Mouse (Mus musculus): ENCODE measurements around the gene E2f8. TPM values are rescaled to one million over a fixed set of nuclear protein-coding genes. Genes with fewer than 3 reads are reported as not detected.

Gene E2f8
- polyA plus RNA-seq, 1 experiment from 2014 or later = 37.2 TPM

GRCm38 (mm10) chr7:48911146-48911545 is 29.8 kb upstream of the E2f8 start:
- H3K9me3 ChIP-seq (ENCODE audit: control insufficient read depth, low read length) = no peaks in the 10 kb centered on the region
- DNase-seq (ENCODE audit: low spot score) (no peak), ATAC-seq (replicated peaks; ENCODE audit: low FRiP score) (no peak)
- peaks cover 6% of the 10 kb centered on the region for H3K4me1 ChIP-seq (replicated peaks; ENCODE audit: control insufficient read depth, insufficient read depth, low read length)
- no peak overlapping the region for H3K27ac ChIP-seq (ENCODE audit: low read depth, low read length)
- H3K27me3 ChIP-seq (replicated peaks; ENCODE audit: control insufficient read depth, insufficient read depth, low read length) = no peaks in the 10 kb centered on the region
- no peak overlapping the region for H3K9ac ChIP-seq (ENCODE audit: low read depth, low read length)
- no peak overlapping the region for H3K4me2 ChIP-seq
- H3K4me3 ChIP-seq (ENCODE audit: low read depth, low read length) = no peak overlapping the region
- no peaks in the 10 kb centered on the region for H3K36me3 ChIP-seq (ENCODE audit: control insufficient read depth, insufficient read depth, low read length)

DNA sequence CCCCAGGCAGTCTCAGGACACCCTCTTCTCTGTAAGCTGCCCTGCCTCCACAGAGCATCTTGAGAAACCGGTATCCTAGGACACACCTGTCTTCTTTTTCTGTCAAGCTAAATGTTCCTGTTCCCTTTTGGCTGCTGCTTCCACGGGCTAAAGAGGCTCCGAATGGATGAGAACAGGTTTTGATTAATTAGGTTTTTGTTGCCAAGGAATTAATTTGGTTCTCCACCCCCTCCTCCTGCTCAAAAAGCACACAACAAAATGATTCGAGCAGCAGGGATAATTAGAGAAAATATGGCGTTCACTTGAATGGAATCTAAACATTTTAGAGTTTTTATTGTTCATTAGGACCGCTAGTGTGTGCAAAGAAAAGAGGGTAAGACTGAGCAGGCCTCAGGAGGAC is 28.9 kb upstream of the E2f8 start:
- H3K27ac ChIP-seq (ENCODE audit: low read depth, low read length) = no peak overlapping the region
- peaks cover 6% of the 10 kb centered on the region for H3K4me1 ChIP-seq (replicated peaks; ENCODE audit: control insufficient read depth, insufficient read depth, low read length)
- ATAC-seq (replicated peaks; ENCODE audit: low FRiP score) = no peak
- no peak overlapping the region for H3K9ac ChIP-seq (ENCODE audit: low read depth, low read length)
- no peaks in the 10 kb centered on the region for H3K9me3 ChIP-seq (ENCODE audit: control insufficient read depth, low read length)
- no peak overlapping the region for H3K4me2 ChIP-seq
- H3K4me3 ChIP-seq (ENCODE audit: low read depth, low read length) = no peak overlapping the region
- H3K36me3 ChIP-seq (ENCODE audit: control insufficient read depth, insufficient read depth, low read length) = no peaks in the 10 kb centered on the region
- H3K27me3 ChIP-seq (replicated peaks; ENCODE audit: control insufficient read depth, insufficient read depth, low read length) = no peaks in the 10 kb centered on the region
- 86% methylated on average over 6 of the region's 6 CpGs for WGBS
- DNase-seq (ENCODE audit: low spot score) = no peak

GRCm38 (mm10) chr7:48909342-48909671 is 27.9 kb upstream of the E2f8 start:
- WGBS = 47% methylated on average over 4 of the region's 4 CpGs
- H3K4me3 ChIP-seq (ENCODE audit: low read depth, low read length) = no peak overlapping the region
- no peaks in the 10 kb centered on the region for H3K27me3 ChIP-seq (replicated peaks; ENCODE audit: control insufficient read depth, insufficient read depth, low read length)
- H3K4me1 ChIP-seq (replicated peaks; ENCODE audit: control insufficient read depth, insufficient read depth, low read length) = peaks cover 6% of the 10 kb centered on the region
- H3K9me3 ChIP-seq (ENCODE audit: control insufficient read depth, low read length) = no peaks in the 10 kb centered on the region
- no peak overlapping the region; the same call in 1 of the 2 replicates for H3K27ac ChIP-seq (ENCODE audit: low read depth, low read length)
- no peak overlapping the region for H3K9ac ChIP-seq (ENCODE audit: low read depth, low read length)
- ATAC-seq (replicated peaks; ENCODE audit: low FRiP score) (no peak), DNase-seq (ENCODE audit: low spot score) (no peak)
- H3K36me3 ChIP-seq (ENCODE audit: control insufficient read depth, insufficient read depth, low read length) = no peaks in the 10 kb centered on the region
- no peak overlapping the region for H3K4me2 ChIP-seq

DNA sequence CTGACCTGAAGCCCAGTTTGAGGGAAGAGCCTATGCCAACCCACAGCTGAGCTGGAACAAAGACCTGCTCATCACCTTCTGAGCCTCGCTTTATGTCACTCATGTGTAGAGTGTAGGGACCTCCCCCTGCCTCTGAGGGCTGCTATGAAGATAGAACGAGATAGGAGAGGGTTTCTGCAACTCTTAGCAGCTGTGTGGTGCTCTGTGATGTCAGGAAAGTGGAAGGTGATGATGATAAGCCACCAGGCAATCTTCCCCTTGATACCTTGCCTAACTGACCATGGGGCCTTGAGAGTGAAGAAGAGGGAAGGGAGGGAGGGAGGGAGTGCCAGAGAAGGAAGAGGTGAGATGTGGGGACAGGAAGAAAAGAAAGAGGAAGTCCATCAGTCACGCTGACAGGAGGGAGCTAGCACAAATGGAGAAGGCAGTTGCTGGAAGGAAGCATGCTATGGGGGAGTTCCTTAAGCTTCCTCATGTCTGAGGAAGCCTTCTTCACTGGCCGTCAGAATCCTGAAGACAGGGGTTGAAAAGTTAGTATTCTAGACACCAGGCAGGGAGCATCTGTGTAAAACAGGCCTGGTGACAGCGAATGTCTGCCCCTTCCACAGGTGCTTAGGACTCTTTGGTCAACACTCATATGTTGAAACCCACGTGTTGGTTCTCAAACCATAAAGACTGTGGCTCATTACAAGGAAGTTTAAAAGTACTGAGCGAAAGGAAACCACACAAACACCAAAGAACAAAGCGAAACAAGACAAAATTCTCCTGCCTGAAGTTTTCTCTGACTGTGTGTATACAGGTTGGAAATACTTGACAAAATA is 27.3 kb upstream of the E2f8 start, which contains the start of gene Nav2:
Gene Nav2 (plus strand): TSS at position 196 of the 821 bp plus-strand sequence.
- no peaks in the 10 kb centered on the region for H3K9me3 ChIP-seq (ENCODE audit: control insufficient read depth, low read length)
- H3K27me3 ChIP-seq (replicated peaks; ENCODE audit: control insufficient read depth, insufficient read depth, low read length) = no peaks in the 10 kb centered on the region
- no peak for DNase-seq (ENCODE audit: low spot score)
- no peaks in the 10 kb centered on the region for H3K36me3 ChIP-seq (ENCODE audit: control insufficient read depth, insufficient read depth, low read length)
- no peak within 1 kb of the TSS for H3K9ac ChIP-seq (ENCODE audit: low read depth, low read length)
- H3K4me3 ChIP-seq (ENCODE audit: low read depth, low read length) = no peak within 1 kb of the TSS
- no peak within 1 kb of the TSS for H3K4me2 ChIP-seq
- no peak within 1 kb of the TSS; the same call in 1 of the 2 replicates for H3K27ac ChIP-seq (ENCODE audit: low read depth, low read length)
- H3K4me1 ChIP-seq (replicated peaks; ENCODE audit: control insufficient read depth, insufficient read depth, low read length) = peaks cover 6% of the 10 kb centered on the region
- WGBS = 34% methylated on average over 8 of the region's 8 CpGs
- 0 out of 2 replicates have a peak, but pooled peaks have one; percentile 41 for ATAC-seq (replicated peaks; ENCODE audit: low FRiP score)

DNA sequence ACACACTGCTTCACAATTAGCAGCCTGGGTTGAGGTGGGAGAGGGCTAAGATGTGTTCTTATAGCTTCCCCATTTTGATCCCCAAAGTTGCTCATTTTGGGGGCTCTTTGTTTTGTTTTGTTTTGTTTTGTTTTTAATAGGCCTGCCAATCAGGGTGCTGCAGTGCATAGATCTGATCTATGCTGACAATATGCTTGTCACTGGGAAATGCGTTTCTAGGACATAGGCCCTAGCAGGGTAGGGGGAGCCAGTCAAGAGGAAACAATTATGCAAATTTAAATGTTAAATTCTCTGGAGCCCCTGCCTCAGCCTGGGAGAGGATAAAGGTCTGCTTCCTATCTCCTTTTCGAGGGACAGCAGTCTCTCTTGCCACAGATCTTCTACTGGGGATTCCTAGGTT is 21.1 kb upstream of the E2f8 start:
- H3K36me3 ChIP-seq (ENCODE audit: control insufficient read depth, insufficient read depth, low read length) = no peaks in the 10 kb centered on the region
- H3K4me2 ChIP-seq = no peak overlapping the region
- H3K27me3 ChIP-seq (replicated peaks; ENCODE audit: control insufficient read depth, insufficient read depth, low read length) = no peaks in the 10 kb centered on the region
- H3K9me3 ChIP-seq (ENCODE audit: control insufficient read depth, low read length) = no peaks in the 10 kb centered on the region
- WGBS = 34% methylated on average over 2 of the region's 2 CpGs
- H3K4me3 ChIP-seq (ENCODE audit: low read depth, low read length) = no peak overlapping the region
- H3K4me1 ChIP-seq (replicated peaks; ENCODE audit: control insufficient read depth, insufficient read depth, low read length) = no peaks in the 10 kb centered on the region
- ATAC-seq (replicated peaks; ENCODE audit: low FRiP score) (no peak), DNase-seq (ENCODE audit: low spot score) (no peak)
- H3K9ac ChIP-seq (ENCODE audit: low read depth, low read length) = no peak overlapping the region
- H3K27ac ChIP-seq (ENCODE audit: low read depth, low read length) = no peak overlapping the region

DNA sequence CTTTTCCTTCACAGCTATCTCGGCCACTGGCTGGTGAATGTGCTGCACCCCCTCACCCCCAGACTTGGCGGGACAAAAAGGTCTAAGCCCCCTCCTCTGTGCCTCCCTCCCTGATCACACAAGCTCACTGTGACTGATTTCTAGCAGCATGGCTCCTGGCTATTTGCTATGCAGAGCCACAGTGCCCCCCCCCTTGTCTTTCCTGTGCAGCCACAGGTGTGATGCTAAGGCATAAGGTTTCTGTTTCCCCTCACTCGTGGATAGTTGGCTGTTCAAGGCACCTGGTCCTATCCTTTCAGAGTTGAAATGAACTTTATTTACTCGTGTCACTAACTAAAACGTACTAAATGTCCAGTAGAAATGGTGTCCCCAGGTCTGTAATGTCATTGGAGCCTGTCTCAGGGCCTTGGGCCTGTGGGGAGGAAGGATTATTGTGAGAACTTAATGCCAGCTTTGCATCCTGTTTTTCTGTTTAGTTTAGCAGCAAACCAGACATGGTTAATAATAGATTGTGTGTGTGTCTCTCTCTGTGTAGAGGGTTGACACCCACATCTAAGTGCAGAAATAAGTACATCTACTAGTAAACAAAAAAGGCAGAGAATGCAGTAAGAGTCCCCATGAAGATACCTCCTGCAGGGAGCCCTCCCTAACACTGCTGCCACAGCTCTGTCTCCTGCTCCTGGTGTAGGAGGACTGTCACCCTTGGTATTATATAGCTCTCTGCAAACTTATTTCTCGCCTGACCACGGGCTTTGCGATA is 19.2 kb upstream of the E2f8 start:
- H3K4me2 ChIP-seq = no peak overlapping the region
- no peaks in the 10 kb centered on the region for H3K4me1 ChIP-seq (replicated peaks; ENCODE audit: control insufficient read depth, insufficient read depth, low read length)
- DNase-seq (ENCODE audit: low spot score) (no peak), ATAC-seq (replicated peaks; ENCODE audit: low FRiP score) (no peak)
- no peaks in the 10 kb centered on the region for H3K27me3 ChIP-seq (replicated peaks; ENCODE audit: control insufficient read depth, insufficient read depth, low read length)
- H3K9me3 ChIP-seq (ENCODE audit: control insufficient read depth, low read length) = no peaks in the 10 kb centered on the region
- WGBS = 66% methylated on average over 8 of the region's 8 CpGs
- H3K27ac ChIP-seq (ENCODE audit: low read depth, low read length) = no peak overlapping the region
- no peaks in the 10 kb centered on the region for H3K36me3 ChIP-seq (ENCODE audit: control insufficient read depth, insufficient read depth, low read length)
- no peak overlapping the region for H3K4me3 ChIP-seq (ENCODE audit: low read depth, low read length)
- no peak overlapping the region for H3K9ac ChIP-seq (ENCODE audit: low read depth, low read length)

DNA sequence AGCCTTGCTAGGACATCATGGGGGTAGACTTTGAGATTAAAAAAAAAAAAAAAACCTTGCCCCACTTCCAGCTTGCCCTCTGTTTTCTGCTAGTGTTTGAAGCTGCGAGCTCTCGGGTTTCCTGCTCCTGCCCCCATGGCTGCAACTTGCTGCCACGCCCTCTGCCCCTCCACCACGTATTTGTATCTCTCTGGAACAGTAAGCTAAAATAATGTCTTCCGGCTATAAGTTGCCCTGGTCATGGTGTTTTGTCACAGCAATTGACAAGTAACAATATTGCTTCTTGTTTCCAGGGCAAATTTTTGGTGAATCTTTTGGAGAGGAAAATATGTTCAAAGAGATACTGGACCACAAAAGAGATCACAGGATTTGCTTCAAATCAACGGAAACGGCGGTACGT is 17.0 kb upstream of the E2f8 start:
- H3K4me1 ChIP-seq (replicated peaks; ENCODE audit: control insufficient read depth, insufficient read depth, low read length) = no peaks in the 10 kb centered on the region
- H3K9ac ChIP-seq (ENCODE audit: low read depth, low read length) = no peak overlapping the region
- H3K4me3 ChIP-seq (ENCODE audit: low read depth, low read length) = no peak overlapping the region
- DNase-seq (ENCODE audit: low spot score) = no peak
- H3K9me3 ChIP-seq (ENCODE audit: control insufficient read depth, low read length) = no peaks in the 10 kb centered on the region
- no peaks in the 10 kb centered on the region for H3K27me3 ChIP-seq (replicated peaks; ENCODE audit: control insufficient read depth, insufficient read depth, low read length)
- whole genome bisulfite sequencing = 36% methylated on average over 9 of the region's 9 CpGs
- H3K4me2 ChIP-seq = no peak overlapping the region
- ATAC-seq (replicated peaks; ENCODE audit: low FRiP score) = no peak
- H3K36me3 ChIP-seq (ENCODE audit: control insufficient read depth, insufficient read depth, low read length) = no peaks in the 10 kb centered on the region
- H3K27ac ChIP-seq (ENCODE audit: low read depth, low read length) = no peak overlapping the region

GRCm38 (mm10) chr7:48897539-48898163 is 16.3 kb upstream of the E2f8 start:
- Histone ChIP-seq H3K27ac (ENCODE audit: low read depth, low read length) (no peak overlapping the region), H3K9me3 (ENCODE audit: control insufficient read depth, low read length) (no peaks in the 10 kb centered on the region), H3K4me1 (replicated peaks; ENCODE audit: control insufficient read depth, insufficient read depth, low read length) (no peaks in the 10 kb centered on the region), H3K9ac (ENCODE audit: low read depth, low read length) (no peak overlapping the region), H3K4me3 (ENCODE audit: low read depth, low read length) (no peak overlapping the region), H3K27me3 (replicated peaks; ENCODE audit: control insufficient read depth, insufficient read depth, low read length) (no peaks in the 10 kb centered on the region), H3K36me3 (ENCODE audit: control insufficient read depth, insufficient read depth, low read length) (no peaks in the 10 kb centered on the region), H3K4me2 (no peak overlapping the region)
- no peak for ATAC-seq (replicated peaks; ENCODE audit: low FRiP score)
- no peak for DNase-seq (ENCODE audit: low spot score)
- WGBS = 75% methylated on average over 24 of the region's 24 CpGs

Data from liver, embryonic 11.5 days (tissue).